13 mouse cellular contexts compared by ENCODE assay signal in the genomic region with DNA sequence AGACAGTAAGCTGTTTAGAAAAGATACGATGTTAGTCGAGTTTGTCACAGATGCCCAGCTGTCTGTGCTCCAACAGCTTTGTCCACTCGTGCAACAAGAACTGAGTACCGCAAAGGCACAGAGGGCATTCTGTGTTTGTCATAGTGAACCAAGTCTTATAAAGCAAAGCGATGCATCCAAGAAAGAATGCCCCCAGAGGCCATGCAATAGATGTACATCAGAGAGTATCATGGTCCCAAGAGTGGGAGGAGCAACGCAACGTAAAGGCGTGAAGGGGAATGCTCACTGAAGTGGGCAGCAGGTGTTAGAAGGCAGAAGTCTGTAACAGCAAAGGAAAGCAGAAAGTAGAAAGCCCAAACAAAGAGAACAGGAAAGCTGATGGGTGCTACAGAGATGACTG.
DNase-seq lines count a peak whose midpoint lies in the region; ATAC-seq and TF ChIP-seq lines count a peak whose summit lies in the region.
"Had no signal": no experiment of that assay in that cellular context is flagged by ENCODE, and none has a peak within 500 bp of the region (broad histone marks: within the 10 kb centered on the region; RNA-seq: fewer than 3 reads in every experiment).

No protein-coding gene starts in this region.

- H3K27me3 ChIP-seq in forebrain, embryonic 12.5 days, result peaks cover 6% of the 10 kb centered on the region
- H3K27me3 ChIP-seq in forebrain, embryonic 13.5 days, result peaks cover 10% of the 10 kb centered on the region
- no peaks in the 10 kb centered on the region for H3K27me3 ChIP-seq in lung, embryonic 14.5 days (ENCODE audit: insufficient read depth, low read length)

- TF ChIP-seq CTCF in lung, embryonic 14.5 days (IDR thresholded peaks at IDR 0.05; ENCODE audit: low read depth), result peak; percentile 45

- ATAC-seq in forebrain, embryonic 12.5 days (ENCODE audit: low FRiP score), result peak; percentile 37; the same call in 1 of the 2 replicates
- no peak for ATAC-seq in forebrain, embryonic 13.5 days
- no peak for ATAC-seq in lung, embryonic 14.5 days (ENCODE audit: insufficient read depth)
- ATAC-seq: activated CD4-positive, CD25-positive, alpha-beta regulatory T cell, adult 4 months had no signal

- 63% methylated on average over 8 of the region's 8 CpGs for WGBS in forebrain, embryonic 12.5 days
- 66% methylated on average over 8 of the region's 8 CpGs for WGBS in forebrain, embryonic 13.5 days
- 55% methylated on average over 8 of the region's 8 CpGs for WGBS in lung, embryonic 14.5 days

- H3K4me3 ChIP-seq in forebrain, embryonic 12.5 days (replicated peaks), result no peak overlapping the region
- H3K4me3 ChIP-seq in forebrain, embryonic 13.5 days, result no peak overlapping the region
- no peak overlapping the region for H3K4me3 ChIP-seq in lung, embryonic 14.5 days (ENCODE audit: low read depth, low read length)
- H3K4me3 ChIP-seq: embryonic facial prominence, embryonic 10.5 days; forebrain, embryonic 10.5 days had no signal

- H3K9me3 ChIP-seq in forebrain, embryonic 12.5 days, result no peaks in the 10 kb centered on the region
- H3K9me3 ChIP-seq in forebrain, embryonic 13.5 days (replicated peaks), result no peaks in the 10 kb centered on the region
- H3K9me3 ChIP-seq in lung, embryonic 14.5 days (ENCODE audit: low read depth, low read length), result no peaks in the 10 kb centered on the region
- H3K9me3 ChIP-seq: embryonic facial prominence, embryonic 10.5 days; forebrain, embryonic 10.5 days had no signal

- no peak overlapping the region for H3K9ac ChIP-seq in forebrain, embryonic 12.5 days
- no peak overlapping the region for H3K9ac ChIP-seq in forebrain, embryonic 13.5 days
- no peak overlapping the region for H3K9ac ChIP-seq in lung, embryonic 14.5 days

- H3K27ac ChIP-seq in forebrain, embryonic 12.5 days, result no peak overlapping the region
- H3K27ac ChIP-seq in forebrain, embryonic 13.5 days, result no peak overlapping the region
- H3K27ac ChIP-seq in lung, embryonic 14.5 days (ENCODE audit: low read depth), result no peak overlapping the region
- H3K27ac ChIP-seq: embryonic facial prominence, embryonic 10.5 days; forebrain, embryonic 10.5 days had no signal

- no peak overlapping the region for H3K4me2 ChIP-seq in forebrain, embryonic 12.5 days
- no peak overlapping the region for H3K4me2 ChIP-seq in forebrain, embryonic 13.5 days
- no peak overlapping the region for H3K4me2 ChIP-seq in lung, embryonic 14.5 days
- H3K4me2 ChIP-seq: liver, embryonic 11.5 days had no signal

- peak; percentile 51 for DNase-seq in lung, embryonic 14.5 days
- no peak for DNase-seq in lung, adult 18-20 months
- DNase-seq in ZHBTc4 (ENCODE audit: low read depth, low spot score), result peak; percentile 93
- DNase-seq in retina, embryonic 14.5 days (ENCODE audit: low spot score), result peak; percentile 51
- no peak for DNase-seq in thymus, postnatal 10 days (ENCODE audit: low spot score in 2 of 2)
- no peak for DNase-seq in thymus, postnatal 36 days
- DNase-seq: layer of hippocampus, postnatal 36 days had no signal

- H3K36me3 ChIP-seq in forebrain, embryonic 12.5 days (replicated peaks), result no peaks in the 10 kb centered on the region
- H3K36me3 ChIP-seq in forebrain, embryonic 13.5 days (ENCODE audit: poor library complexity, severe bottlenecking), result no peaks in the 10 kb centered on the region
- H3K36me3 ChIP-seq in lung, embryonic 14.5 days (ENCODE audit: insufficient read depth), result no peaks in the 10 kb centered on the region
- H3K36me3 ChIP-seq: embryonic facial prominence, embryonic 10.5 days; forebrain, embryonic 10.5 days had no signal

- peaks cover 40% of the 10 kb centered on the region for H3K4me1 ChIP-seq in forebrain, embryonic 12.5 days
- H3K4me1 ChIP-seq in forebrain, embryonic 13.5 days, result peaks cover 45% of the 10 kb centered on the region
- H3K4me1 ChIP-seq in lung, embryonic 14.5 days (ENCODE audit: insufficient read depth), result peaks cover 17% of the 10 kb centered on the region

Comparison
In these comparisons a context has a peak if more than half of its experiments do, and no peak if none do; other contexts are left out.
1. DNase-seq: peak in lung, embryonic 14.5 days (single experiment), ZHBTc4 (single experiment) and retina, embryonic 14.5 days (single experiment); none in lung, adult 18-20 months (0 of 2), thymus, postnatal 10 days (0 of 2) and thymus, postnatal 36 days (0 of 2).